Mouse (Mus musculus) lung, embryonic 15.5 days (tissue): ENCODE results near the gene Tmem131. TPM values are rescaled to one million over a fixed set of nuclear protein-coding genes. Genes with fewer than 3 reads are reported as not detected.
A peak's percentile ranks its signal among the peaks of the same experiment; 100 is the strongest.

ENCODE experiments used
- ATAC-seq: fragments of 200-750 bp; cut with Nextera tagmentation; 2 replicates; pipeline ENCODE4 v1.8.0; 2017; ENCODE audit warnings: moderate number of reproducible peaks, borderline replicate concordance; ENCODE audit not compliant: low FRiP score, low TSS enrichment; ENCODE audit errors: extremely low read depth
- H3K27ac ChIP-seq: fragments of 300-500 bp; sonication (generic); 2 replicates; pipeline ENCODE4 v1.5.1; 2015; ENCODE audit warnings: moderate library complexity, mild to moderate bottlenecking, inconsistent platforms
- H3K27me3 ChIP-seq: fragments of 300-500 bp; sonication (generic); 2 replicates; pipeline ENCODE4 v1.6.1; 2015; ENCODE audit warnings: inconsistent platforms
- H3K36me3 ChIP-seq: fragments of 300-500 bp; sonication (generic); 2 replicates; pipeline ENCODE4 v1.6.1; 2015; ENCODE audit warnings: inconsistent platforms
- H3K4me1 ChIP-seq: fragments of 300-500 bp; sonication (generic); 2 replicates; pipeline ENCODE4 v1.6.1; 2015; ENCODE audit warnings: inconsistent platforms
- H3K4me2 ChIP-seq: fragments of 300-500 bp; sonication (generic); 2 replicates; pipeline ENCODE4 v1.6.1; 2015; ENCODE audit warnings: inconsistent platforms, mild to moderate bottlenecking, moderate library complexity
- H3K4me3 ChIP-seq: fragments of 300-500 bp; sonication (generic); 2 replicates; pipeline ENCODE4 v1.5.1; 2015; ENCODE audit warnings: mild to moderate bottlenecking, inconsistent platforms
- H3K9ac ChIP-seq: fragments of 300-500 bp; sonication (generic); 2 replicates; pipeline ENCODE4 v1.6.1; 2015; ENCODE audit warnings: inconsistent platforms
- H3K9me3 ChIP-seq: fragments of 300-500 bp; sonication (generic); 2 replicates; pipeline ENCODE4 v1.6.1; 2016; ENCODE audit warnings: inconsistent platforms
- WGBS: fragments of 180-500 bp; shearing (Covaris S2); methylation state at CpG from one replicate; pipeline ENCODE4 v1.1.7; 2015; 5-methylcytosine and 5-hydroxymethylcytosine counted together
- polyA plus RNA-seq: library from polyadenylated mRNA; unstranded; fragments of >200 nt; fragmentation: Nextera tagmentation; extraction: Ambion mirVana; gene quantifications from 2 replicates; pipeline ENCODE4 v1.2.1, GENCODE M21; 2015

Gene Tmem131
- polyA plus RNA-seq, 1 experiment from 2014 or later, result 11.4 TPM

DNA sequence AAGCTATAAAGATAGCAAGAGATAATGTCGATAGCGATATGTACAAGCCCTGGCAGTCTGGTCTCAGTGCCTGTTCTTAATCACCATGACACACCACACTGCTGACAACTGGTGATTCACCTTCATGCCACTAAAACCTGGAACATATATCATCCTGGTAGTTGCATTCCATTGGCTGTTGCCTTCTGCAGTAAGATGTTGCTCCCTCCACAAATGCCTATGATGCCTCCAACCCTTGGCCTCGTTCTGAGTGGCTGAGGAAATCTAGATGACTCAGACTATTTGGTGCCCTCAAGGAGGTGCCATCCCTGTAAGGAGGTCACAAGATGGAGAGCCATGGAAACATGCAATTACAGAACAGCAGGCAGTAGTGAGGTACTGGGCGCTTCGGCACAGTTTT is 22.4 kb upstream of the Tmem131 start:
- no peak for ATAC-seq
- Histone ChIP-seq H3K9ac (no peak overlapping the region), H3K27ac (no peak overlapping the region), H3K4me2 (no peak overlapping the region), H3K4me1 (no peaks in the 10 kb centered on the region), H3K9me3 (no peaks in the 10 kb centered on the region), H3K27me3 (no peaks in the 10 kb centered on the region), H3K4me3 (no peak overlapping the region), H3K36me3 (no peaks in the 10 kb centered on the region)
- 86% methylated on average over 5 of the region's 5 CpGs for WGBS

GRCm38 (mm10) chr1:36962379-36963176 is 19.1 kb upstream of the Tmem131 start:
- Histone ChIP-seq H3K27me3 (no peaks in the 10 kb centered on the region), H3K4me2 (no peak overlapping the region), H3K4me1 (no peaks in the 10 kb centered on the region), H3K36me3 (no peaks in the 10 kb centered on the region), H3K4me3 (no peak overlapping the region), H3K9me3 (no peaks in the 10 kb centered on the region), H3K27ac (no peak overlapping the region), H3K9ac (no peak overlapping the region)
- no peak for ATAC-seq
- 65% methylated on average over 10 of the region's 10 CpGs for WGBS

DNA sequence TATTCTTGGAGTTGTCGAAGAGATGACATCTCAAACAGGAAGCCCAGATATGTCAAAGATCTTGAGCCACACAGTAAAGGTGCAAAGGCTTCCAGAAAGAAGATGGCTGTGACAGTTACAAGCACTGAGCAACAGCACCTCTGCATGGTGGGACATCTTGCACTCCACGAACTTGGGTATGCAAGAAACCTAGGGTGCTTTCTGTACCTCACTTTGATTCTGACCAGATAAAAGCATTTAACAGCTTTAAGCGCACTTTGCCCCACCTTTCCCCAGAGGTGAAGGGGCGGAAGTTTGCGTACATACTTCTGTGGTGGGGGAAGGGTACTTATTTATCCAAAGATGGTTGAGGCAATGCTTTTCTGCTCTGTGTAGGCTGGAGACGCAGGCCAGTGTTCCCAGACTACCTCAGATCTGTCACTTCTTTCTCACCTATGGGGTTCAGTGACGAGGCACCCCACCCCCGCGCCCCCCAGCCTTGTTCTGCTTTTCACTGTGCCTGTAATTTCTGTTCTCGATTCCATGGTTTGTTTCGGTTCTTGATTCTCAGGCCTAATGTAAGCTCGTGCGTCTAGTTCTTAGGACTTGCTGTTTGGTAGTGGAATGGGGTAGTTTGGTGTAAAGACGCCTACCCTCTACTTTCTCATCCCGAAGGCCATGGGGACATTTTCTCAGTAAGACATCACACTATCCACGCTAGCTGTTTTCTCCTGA is 17.2 kb upstream of the Tmem131 start:
- H3K4me2 ChIP-seq, result no peak overlapping the region
- H3K4me3 ChIP-seq, result no peak overlapping the region
- ATAC-seq, result no peak
- no peaks in the 10 kb centered on the region for H3K9me3 ChIP-seq
- H3K27ac ChIP-seq, result no peak overlapping the region
- no peaks in the 10 kb centered on the region for H3K36me3 ChIP-seq
- H3K4me1 ChIP-seq, result no peaks in the 10 kb centered on the region
- H3K9ac ChIP-seq, result no peak overlapping the region
- H3K27me3 ChIP-seq, result no peaks in the 10 kb centered on the region
- 76% methylated on average over 16 of the region's 16 CpGs for WGBS

DNA sequence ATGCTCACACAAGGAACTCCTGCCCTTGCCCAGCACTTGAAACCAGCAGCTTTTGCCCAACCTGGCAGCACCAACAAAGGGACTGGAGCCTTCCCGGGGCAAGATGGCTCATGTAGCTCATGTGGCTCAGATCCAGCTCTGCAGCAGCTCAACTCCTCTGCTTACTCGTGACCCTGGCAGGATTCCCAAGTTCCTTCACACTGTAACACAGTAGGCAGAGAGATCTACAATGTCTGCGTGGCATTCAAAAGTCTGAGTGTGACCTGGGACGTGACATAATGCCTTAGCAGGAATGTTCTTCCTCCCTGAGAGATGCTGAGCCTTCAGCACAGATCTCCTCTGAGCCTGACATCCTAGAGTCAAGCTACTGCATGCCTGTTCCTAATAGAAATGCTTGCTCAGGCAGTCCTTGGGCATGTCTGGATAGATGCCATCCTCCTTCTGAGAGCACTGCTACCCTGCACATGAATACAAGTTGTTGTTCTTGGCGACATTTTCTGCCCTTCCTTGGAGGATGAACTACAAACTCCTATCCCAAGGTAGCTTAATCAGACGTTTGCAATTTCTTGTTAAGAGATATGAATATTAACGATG is 6.2 kb upstream of the Tmem131 start:
- no peaks in the 10 kb centered on the region for H3K36me3 ChIP-seq
- WGBS, result 55% methylated on average over 7 of the region's 7 CpGs
- no peak overlapping the region for H3K27ac ChIP-seq
- no peaks in the 10 kb centered on the region for H3K27me3 ChIP-seq
- no peak overlapping the region for H3K9ac ChIP-seq
- H3K4me1 ChIP-seq, result peaks cover 7% of the 10 kb centered on the region; the same call in 1 of the 2 replicates
- H3K4me2 ChIP-seq, result no peak overlapping the region
- H3K9me3 ChIP-seq, result no peaks in the 10 kb centered on the region
- no peak overlapping the region for H3K4me3 ChIP-seq
- no peak for ATAC-seq

DNA sequence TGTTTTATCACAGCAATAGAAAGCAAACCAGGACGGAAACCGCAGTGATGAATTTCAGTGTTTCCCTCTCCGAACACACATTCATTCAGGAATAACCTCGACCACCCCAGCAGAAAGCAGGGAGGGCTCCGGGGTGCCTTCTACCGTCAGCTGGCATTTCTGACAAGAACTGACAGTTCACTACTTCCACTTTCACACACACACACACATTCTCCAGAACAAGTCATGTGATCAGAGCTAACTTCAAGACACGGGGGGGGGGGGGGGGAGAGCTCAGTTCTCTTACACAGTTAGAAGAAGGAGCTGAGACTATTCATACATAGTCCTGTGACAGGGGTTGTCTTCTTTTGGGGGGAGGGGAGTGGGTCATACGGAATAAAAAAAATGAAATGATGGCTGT is 4.0 kb upstream of the Tmem131 start:
- 52% methylated on average over 8 of the region's 8 CpGs for WGBS
- no peaks in the 10 kb centered on the region for H3K36me3 ChIP-seq
- no peak for ATAC-seq
- H3K27ac ChIP-seq, result no peak overlapping the region
- H3K9ac ChIP-seq, result no peak overlapping the region
- no peaks in the 10 kb centered on the region for H3K27me3 ChIP-seq
- H3K4me1 ChIP-seq, result peaks cover 7% of the 10 kb centered on the region; the same call in 1 of the 2 replicates
- H3K4me3 ChIP-seq, result no peak overlapping the region
- H3K9me3 ChIP-seq, result no peaks in the 10 kb centered on the region
- no peak overlapping the region for H3K4me2 ChIP-seq

GRCm38 (mm10) chr1:36940381-36940762 is 3.1 kb downstream of the Tmem131 start:
- peak overlapping the region; percentile 78 for H3K4me2 ChIP-seq
- WGBS, result 48% methylated on average over 3 of the region's 3 CpGs
- ATAC-seq, result no peak
- peak overlapping the region; percentile 98 for H3K9ac ChIP-seq
- H3K27ac ChIP-seq, result no peak overlapping the region
- no peaks in the 10 kb centered on the region for H3K9me3 ChIP-seq
- H3K27me3 ChIP-seq, result no peaks in the 10 kb centered on the region
- peak overlapping the region; percentile 100 for H3K4me3 ChIP-seq
- H3K36me3 ChIP-seq, result no peaks in the 10 kb centered on the region
- peaks cover 20% of the 10 kb centered on the region for H3K4me1 ChIP-seq

DNA sequence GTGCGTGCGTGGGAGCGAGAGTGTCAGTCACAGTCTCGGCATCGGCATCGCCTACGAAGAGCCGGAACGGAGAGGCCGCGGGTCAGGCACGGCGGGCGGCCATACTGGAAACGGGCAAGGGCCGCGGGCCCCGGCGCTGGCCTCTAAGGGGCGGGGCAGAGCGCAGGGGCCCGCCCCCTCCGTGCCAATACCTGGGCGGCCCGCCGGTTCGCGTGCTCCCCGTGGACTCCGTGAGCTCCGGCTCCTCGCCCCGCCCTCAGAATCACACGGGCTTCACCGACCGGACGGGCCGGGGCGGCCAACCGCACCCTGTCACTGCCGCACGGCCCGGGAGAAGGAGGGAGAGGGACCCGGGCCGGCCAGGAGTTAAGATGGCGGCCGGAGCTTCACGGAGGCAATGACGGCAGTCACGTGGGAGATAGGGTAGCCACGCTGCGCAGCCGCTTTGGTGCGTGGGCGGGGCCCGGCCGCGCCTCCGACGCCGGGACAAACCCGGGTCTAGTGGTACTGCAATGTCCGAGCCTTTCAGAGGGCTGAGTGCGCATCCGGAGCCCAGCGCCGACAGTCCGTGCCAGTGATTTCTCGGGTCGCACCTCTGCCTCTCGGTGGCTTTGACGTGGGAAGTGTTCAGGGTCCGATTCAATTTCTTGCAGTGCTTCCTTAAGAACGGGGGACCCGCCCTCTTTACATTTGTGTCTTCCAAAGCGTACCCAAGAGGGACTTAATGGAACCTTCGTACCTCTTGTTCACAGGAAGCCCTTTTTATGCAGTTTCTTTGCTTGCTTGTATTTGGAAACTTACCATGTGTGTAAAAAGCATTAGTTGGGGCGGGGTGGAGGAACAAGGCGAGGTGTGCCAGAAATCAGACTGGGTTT is 3.7 kb downstream of the Tmem131 start:
- H3K9me3 ChIP-seq, result no peaks in the 10 kb centered on the region
- H3K9ac ChIP-seq, result peak overlapping the region; percentile 98
- peak overlapping the region; percentile 100 for H3K4me3 ChIP-seq
- peak; percentile 98 for ATAC-seq
- H3K27me3 ChIP-seq, result no peaks in the 10 kb centered on the region
- peak overlapping the region; percentile 88 for H3K27ac ChIP-seq
- H3K36me3 ChIP-seq, result no peaks in the 10 kb centered on the region
- WGBS, result under 1% methylated on average over 66 of the region's 79 CpGs
- H3K4me1 ChIP-seq, result peaks cover 21% of the 10 kb centered on the region
- peak overlapping the region; percentile 78 for H3K4me2 ChIP-seq

DNA sequence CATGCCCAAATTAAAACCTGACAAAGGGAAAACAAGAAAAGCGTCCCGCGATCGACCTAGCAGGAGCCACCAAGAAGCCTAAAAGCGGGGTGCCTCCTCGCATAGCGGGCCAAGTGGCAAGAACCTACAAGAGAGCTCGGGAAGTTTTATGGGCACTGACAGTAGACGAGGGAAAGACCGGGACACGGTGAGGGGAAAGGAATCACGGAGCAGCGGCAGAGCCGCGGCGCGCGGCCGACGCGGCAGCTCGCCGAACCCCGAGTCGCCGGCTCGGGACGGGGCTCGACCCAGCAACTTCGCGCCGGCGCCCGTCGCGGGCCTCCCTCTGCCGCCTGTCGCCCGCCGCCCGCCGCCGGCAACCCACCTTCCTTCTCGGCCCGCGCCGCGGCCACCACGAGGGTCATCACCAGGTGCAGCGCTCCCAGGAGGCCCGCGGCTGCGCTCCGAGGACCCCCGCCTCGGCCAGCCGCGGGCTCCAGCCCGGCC is 4.6 kb downstream of the Tmem131 start:
- WGBS, result under 1% methylated on average over 41 of the region's 59 CpGs
- Histone ChIP-seq H3K4me2 (peak overlapping the region; percentile 78), H3K9ac (peak overlapping the region; percentile 98), H3K4me3 (peak overlapping the region; percentile 100), H3K4me1 (peaks cover 26% of the 10 kb centered on the region), H3K9me3 (no peaks in the 10 kb centered on the region), H3K27ac (peak overlapping the region; percentile 88), H3K27me3 (no peaks in the 10 kb centered on the region), H3K36me3 (no peaks in the 10 kb centered on the region)
- peak; percentile 21 for ATAC-seq

- Histone ChIP-seq H3K4me2 (peak overlapping the region; percentile 78), H3K4me1 (peaks cover 27% of the 10 kb centered on the region), H3K9me3 (no peaks in the 10 kb centered on the region), H3K27ac (no peak overlapping the region), H3K9ac (peak overlapping the region; percentile 98), H3K27me3 (no peaks in the 10 kb centered on the region), H3K4me3 (peak overlapping the region; percentile 100), H3K36me3 (no peaks in the 10 kb centered on the region)
- WGBS, result 2% methylated on average over 9 of the region's 9 CpGs
- ATAC-seq, result no peak
Observed at GRCm38 (mm10) chr1:36938348-36938747, 5.1 kb downstream of the Tmem131 start.

DNA sequence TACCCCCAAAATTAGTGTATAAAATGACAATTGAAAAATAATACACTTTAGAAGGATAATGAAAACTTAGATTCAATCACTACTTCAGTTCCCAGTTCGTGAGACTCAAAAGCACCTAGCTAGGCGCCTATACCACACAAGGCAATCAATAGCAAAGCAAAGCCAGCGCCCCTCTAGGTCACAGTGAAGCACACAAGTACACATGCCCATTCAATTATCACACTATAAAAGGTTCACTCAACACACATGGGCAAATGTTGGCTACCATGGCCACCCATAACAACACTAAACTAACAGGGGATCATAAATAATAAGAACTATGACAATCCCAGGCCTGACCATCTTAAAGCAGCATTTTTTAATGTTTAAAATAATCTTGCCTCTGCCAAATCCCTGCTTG is 5.8 kb downstream of the Tmem131 start:
- H3K4me3 ChIP-seq, result peak overlapping the region; percentile 100
- H3K9ac ChIP-seq, result no peak overlapping the region
- H3K4me1 ChIP-seq, result peaks cover 27% of the 10 kb centered on the region
- no peaks in the 10 kb centered on the region for H3K27me3 ChIP-seq
- no peak overlapping the region for H3K27ac ChIP-seq
- no peak for ATAC-seq
- no peaks in the 10 kb centered on the region for H3K36me3 ChIP-seq
- 48% methylated on average over 3 of the region's 3 CpGs for WGBS
- H3K9me3 ChIP-seq, result no peaks in the 10 kb centered on the region
- peak overlapping the region; percentile 78 for H3K4me2 ChIP-seq

GRCm38 (mm10) chr1:36937015-36937414 is 6.5 kb downstream of the Tmem131 start:
- 71% methylated on average over 2 of the region's 2 CpGs for WGBS
- Histone ChIP-seq H3K4me2 (no peak overlapping the region; the same call in 1 of the 2 replicates), H3K9me3 (no peaks in the 10 kb centered on the region), H3K27me3 (no peaks in the 10 kb centered on the region), H3K27ac (no peak overlapping the region), H3K36me3 (no peaks in the 10 kb centered on the region), H3K4me3 (no peak overlapping the region), H3K4me1 (peaks cover 27% of the 10 kb centered on the region), H3K9ac (no peak overlapping the region)
- ATAC-seq, result no peak
